13 mouse cellular contexts compared by ENCODE assay signal in genomic region chr17:47815446-47815845, GRCm38 (mm10). TPM values are rescaled to one million over a fixed set of nuclear protein-coding genes. Genes with fewer than 3 reads are reported as not detected.
DNase-seq lines count a peak whose midpoint lies in the region; ATAC-seq and TF ChIP-seq lines count a peak whose summit lies in the region.
"Had no signal": no experiment of that assay in that cellular context is flagged by ENCODE, and none has a peak within 500 bp of the region (broad histone marks: within the 10 kb centered on the region; RNA-seq: fewer than 3 reads in every experiment).

No protein-coding gene starts in this region.

- no peak for DNase-seq in hindbrain, postnatal 0 days (ENCODE audit: low spot score)
- DNase-seq in stomach, postnatal 0 days (ENCODE audit: low spot score): no peak
- no peak for DNase-seq in embryonic facial prominence, embryonic 10.5 days (ENCODE audit: low spot score)
- no peak for DNase-seq in lung, adult 2 months
- DNase-seq: cerebellum, adult 9-11 months; embryo, embryonic 11 days; lung, postnatal 4 days had no signal

- peak; percentile 40; the same call in 1 of the 2 replicates for ATAC-seq in hindbrain, embryonic 13.5 days (ENCODE audit: low FRiP score)
- ATAC-seq in hindbrain, postnatal 0 days: no peak
- ATAC-seq in stomach, embryonic 14.5 days (ENCODE audit: insufficient number of reproducible peaks, insufficient read depth, low FRiP score, low read depth): 0 out of 2 replicates have a peak, but pooled peaks have one; percentile 20
- no peak for ATAC-seq in stomach, postnatal 0 days (ENCODE audit: low FRiP score, low TSS enrichment)
- ATAC-seq in stomach, embryonic 15.5 days (ENCODE audit: insufficient read depth, low FRiP score, low read depth): 0 out of 2 replicates have a peak, but pooled peaks have one; percentile 20
- ATAC-seq: activated CD4-positive, CD25-positive, alpha-beta regulatory T cell, adult 4 months had no signal

- TF ChIP-seq POLR2A in lung, adult 2 months (IDR thresholded peaks at IDR 0.05; ENCODE audit: borderline replicate concordance, extremely low read depth, low read depth, low read length): no peak

- no peak for TF ChIP-seq EP300 in stomach, postnatal 0 days (optimal IDR thresholded peaks at IDR 0.05)

- peaks cover 27% of the 10 kb centered on the region for H3K4me1 ChIP-seq in hindbrain, embryonic 13.5 days (replicated peaks)
- 0 out of 2 replicates have a peak, but pooled peaks cover 8% of the 10 kb centered on the region for H3K4me1 ChIP-seq in hindbrain, postnatal 0 days (ENCODE audit: insufficient read depth, low read length)
- peaks cover 26% of the 10 kb centered on the region for H3K4me1 ChIP-seq in stomach, embryonic 14.5 days (ENCODE audit: control insufficient read depth, insufficient read depth, low read length)
- H3K4me1 ChIP-seq in stomach, postnatal 0 days (replicated peaks; ENCODE audit: control insufficient read depth, insufficient read depth): no peaks in the 10 kb centered on the region
- H3K4me1 ChIP-seq in embryonic facial prominence, embryonic 10.5 days: peaks cover 63% of the 10 kb centered on the region
- peaks cover 26% of the 10 kb centered on the region for H3K4me1 ChIP-seq in stomach, embryonic 15.5 days
- peaks cover 4% of the 10 kb centered on the region for H3K4me1 ChIP-seq in lung, adult 2 months (ENCODE audit: control insufficient read depth, insufficient read depth, low read length)

- no peak overlapping the region for H3K27ac ChIP-seq in hindbrain, embryonic 13.5 days
- H3K27ac ChIP-seq in hindbrain, postnatal 0 days: no peak overlapping the region
- no peak overlapping the region for H3K27ac ChIP-seq in stomach, embryonic 14.5 days (ENCODE audit: low read length)
- H3K27ac ChIP-seq in stomach, postnatal 0 days (replicated peaks): no peak overlapping the region
- H3K27ac ChIP-seq in embryonic facial prominence, embryonic 10.5 days (replicated peaks): peak overlapping the region; percentile 80
- H3K27ac ChIP-seq in stomach, embryonic 15.5 days: no peak overlapping the region
- H3K27ac ChIP-seq: midbrain, embryonic 12.5 days had no signal

- no peak for TF ChIP-seq CTCF in hindbrain, postnatal 0 days (IDR thresholded peaks at IDR 0.05; ENCODE audit: low read depth)
- TF ChIP-seq CTCF in stomach, postnatal 0 days (IDR thresholded peaks at IDR 0.05; ENCODE audit: low read depth): no peak
- no peak for TF ChIP-seq CTCF in lung, adult 2 months (IDR thresholded peaks at IDR 0.05; ENCODE audit: insufficient read depth, low read length)

- no peak overlapping the region for H3K4me3 ChIP-seq in hindbrain, embryonic 13.5 days
- H3K4me3 ChIP-seq in hindbrain, postnatal 0 days (ENCODE audit: low read length): no peak overlapping the region
- H3K4me3 ChIP-seq in stomach, embryonic 14.5 days (ENCODE audit: low read depth, low read length): no peak overlapping the region
- H3K4me3 ChIP-seq in stomach, postnatal 0 days (ENCODE audit: low read depth, low read length): no peak overlapping the region
- peak overlapping the region; percentile 24; the same call in 1 of the 2 replicates for H3K4me3 ChIP-seq in embryonic facial prominence, embryonic 10.5 days
- H3K4me3 ChIP-seq in stomach, embryonic 15.5 days (replicated peaks): no peak overlapping the region
- H3K4me3 ChIP-seq in lung, adult 2 months (replicated peaks; ENCODE audit: extremely low read depth, low read depth, low read length): no peak overlapping the region
- H3K4me3 ChIP-seq: heart, embryonic 15.5 days; midbrain, embryonic 12.5 days had no signal

- 48% methylated on average over 10 of the region's 10 CpGs for WGBS in hindbrain, embryonic 13.5 days
- 67% methylated on average over 9 of the region's 10 CpGs for WGBS in hindbrain, postnatal 0 days
- WGBS in stomach, embryonic 14.5 days: 43% methylated on average over 10 of the region's 10 CpGs
- 59% methylated on average over 10 of the region's 10 CpGs for WGBS in stomach, postnatal 0 days
- WGBS in embryonic facial prominence, embryonic 10.5 days: 47% methylated on average over 10 of the region's 10 CpGs
- WGBS in stomach, embryonic 15.5 days: 50% methylated on average over 10 of the region's 10 CpGs
- WGBS in lung, adult 2 months: 60% methylated on average over 10 of the region's 10 CpGs

- no peaks in the 10 kb centered on the region for H3K36me3 ChIP-seq in hindbrain, embryonic 13.5 days
- H3K36me3 ChIP-seq in hindbrain, postnatal 0 days (ENCODE audit: insufficient read depth, low read length): no peaks in the 10 kb centered on the region
- peaks cover 37% of the 10 kb centered on the region for H3K36me3 ChIP-seq in stomach, embryonic 14.5 days (ENCODE audit: control insufficient read depth, insufficient read depth, low read length)
- peaks cover 7% of the 10 kb centered on the region; the same call in 1 of the 2 replicates for H3K36me3 ChIP-seq in stomach, postnatal 0 days (ENCODE audit: control insufficient read depth, insufficient read depth, low read length)
- H3K36me3 ChIP-seq in embryonic facial prominence, embryonic 10.5 days (replicated peaks): peaks cover 64% of the 10 kb centered on the region
- H3K36me3 ChIP-seq in stomach, embryonic 15.5 days: peaks cover 10% of the 10 kb centered on the region
- H3K36me3 ChIP-seq: midbrain, embryonic 12.5 days had no signal

- H3K9me3 ChIP-seq in hindbrain, embryonic 13.5 days: no peaks in the 10 kb centered on the region
- H3K9me3 ChIP-seq in hindbrain, postnatal 0 days (ENCODE audit: low read length): no peaks in the 10 kb centered on the region
- H3K9me3 ChIP-seq in stomach, embryonic 14.5 days (ENCODE audit: control insufficient read depth, low read depth, low read length): no peaks in the 10 kb centered on the region
- no peaks in the 10 kb centered on the region for H3K9me3 ChIP-seq in stomach, postnatal 0 days (ENCODE audit: control insufficient read depth, low read length)
- no peaks in the 10 kb centered on the region for H3K9me3 ChIP-seq in embryonic facial prominence, embryonic 10.5 days
- no peaks in the 10 kb centered on the region for H3K9me3 ChIP-seq in stomach, embryonic 15.5 days
- H3K9me3 ChIP-seq: heart, embryonic 15.5 days; midbrain, embryonic 12.5 days had no signal

- no peak overlapping the region for H3K9ac ChIP-seq in hindbrain, embryonic 13.5 days
- no peak overlapping the region for H3K9ac ChIP-seq in hindbrain, postnatal 0 days (replicated peaks; ENCODE audit: low read length)
- no peak overlapping the region for H3K9ac ChIP-seq in stomach, embryonic 14.5 days (replicated peaks; ENCODE audit: low read depth, low read length)
- no peak overlapping the region for H3K9ac ChIP-seq in stomach, postnatal 0 days (ENCODE audit: low read length)
- no peak overlapping the region for H3K9ac ChIP-seq in stomach, embryonic 15.5 days
- H3K9ac ChIP-seq: heart, embryonic 15.5 days; midbrain, embryonic 12.5 days had no signal

- H3K27me3 ChIP-seq in hindbrain, embryonic 13.5 days: peaks cover 15% of the 10 kb centered on the region; the same call in 1 of the 2 replicates
- H3K27me3 ChIP-seq in hindbrain, postnatal 0 days (ENCODE audit: insufficient read depth, low read length): no peaks in the 10 kb centered on the region
- H3K27me3 ChIP-seq in stomach, embryonic 14.5 days (ENCODE audit: control insufficient read depth, insufficient read depth, low read length): no peaks in the 10 kb centered on the region
- no peaks in the 10 kb centered on the region for H3K27me3 ChIP-seq in stomach, postnatal 0 days (ENCODE audit: control insufficient read depth, insufficient read depth, low read length)
- H3K27me3 ChIP-seq in embryonic facial prominence, embryonic 10.5 days (replicated peaks; ENCODE audit: low read depth, poor library complexity, severe bottlenecking): no peaks in the 10 kb centered on the region
- no peaks in the 10 kb centered on the region for H3K27me3 ChIP-seq in stomach, embryonic 15.5 days (replicated peaks)
- H3K27me3 ChIP-seq: heart, embryonic 15.5 days; midbrain, embryonic 12.5 days had no signal

- no peak overlapping the region for H3K4me2 ChIP-seq in hindbrain, embryonic 13.5 days
- no peak overlapping the region for H3K4me2 ChIP-seq in hindbrain, postnatal 0 days (ENCODE audit: low read depth, low read length)
- H3K4me2 ChIP-seq in stomach, embryonic 14.5 days (replicated peaks; ENCODE audit: low read depth, low read length): no peak overlapping the region
- no peak overlapping the region for H3K4me2 ChIP-seq in stomach, postnatal 0 days (replicated peaks; ENCODE audit: low read depth)
- H3K4me2 ChIP-seq in stomach, embryonic 15.5 days: no peak overlapping the region
- H3K4me2 ChIP-seq: heart, embryonic 15.5 days; midbrain, embryonic 12.5 days had no signal

RNA-seq across cellular contexts. Expression of gene Mdfi, which starts 19.0 kb away (rescaled TPM):
- polyA plus RNA-seq in hindbrain, embryonic 13.5 days (2015; fragmentation: Nextera tagmentation; extraction: Ambion mirVana): 2.9 and 3.7 TPM in 2 replicates
- total RNA-seq in hindbrain, postnatal 0 days (2014; rRNA removed): 14.7 and 38.7 TPM in 2 replicates
- polyA plus RNA-seq in hindbrain, postnatal 0 days (2015; fragmentation: Nextera tagmentation; extraction: Ambion mirVana): 2.6 TPM in 2 replicates
- 31.8 and 32.0 TPM in 2 replicates for polyA plus RNA-seq in stomach, embryonic 14.5 days (2014; fragmentation: Nextera tagmentation; extraction: Ambion mirVana)
- 6.2 and 6.3 TPM in 2 replicates for polyA plus RNA-seq in stomach, postnatal 0 days (2015; fragmentation: Nextera tagmentation; extraction: Ambion mirVana)
- 21.0 and 25.1 TPM in 2 replicates for polyA plus RNA-seq in embryonic facial prominence, embryonic 10.5 days (2016; fragmentation: Nextera tagmentation; extraction: Ambion mirVana)
- 10.3 and 11.2 TPM in 2 replicates for polyA plus RNA-seq in stomach, embryonic 15.5 days (2015; fragmentation: Nextera tagmentation; extraction: Ambion mirVana)
- 38.8 and 51.1 TPM in 2 replicates for polyA plus RNA-seq in lung, adult 2 months (2012; rRNA removed)
- polyA plus RNA-seq: activated CD4-positive, CD25-positive, alpha-beta regulatory T cell, adult 4 months had no signal

Comparison
In these comparisons a context has a peak if more than half of its experiments do, and no peak if none do; other contexts are left out.
1. ATAC-seq: peak in hindbrain, embryonic 13.5 days (single experiment), stomach, embryonic 14.5 days (single experiment) and stomach, embryonic 15.5 days (single experiment); none in hindbrain, postnatal 0 days (single experiment) and stomach, postnatal 0 days (single experiment).